Mouse (Mus musculus): ENCODE data around the gene Pea15a. TPM values are rescaled to one million over a fixed set of nuclear protein-coding genes. Genes with fewer than 3 reads are reported as not detected.

Pea15a gene
- total and polyA plus RNA-seq, 2 experiments from 2014 or later = 281 to 475 TPM

GRCm38 (mm10) chr1:172204814-172205740, 1.5 kb downstream of the Pea15a start:
- H3K4me2 ChIP-seq (ENCODE audit: low read depth) = peak overlapping the region; percentile 91
- peaks cover 4% of the 10 kb centered on the region for H3K36me3 ChIP-seq (ENCODE audit: insufficient read depth)
- H3K27ac ChIP-seq (ENCODE audit: low read depth, low read length) = peak overlapping the region; percentile 97
- WGBS = 5% methylated on average over 15 of the region's 15 CpGs
- H3K4me1 ChIP-seq (ENCODE audit: insufficient read depth) = peaks cover 52% of the 10 kb centered on the region
- H3K9ac ChIP-seq = peak overlapping the region; percentile 99
- peak overlapping the region; percentile 73 for H3K4me3 ChIP-seq (ENCODE audit: low read depth, low read length)
- ATAC-seq = no peak
- no peak for TF ChIP-seq CTCF (IDR thresholded peaks at IDR 0.05; ENCODE audit: low read depth)
- DNase-seq = peak; percentile 55
- no peaks in the 10 kb centered on the region for H3K9me3 ChIP-seq (ENCODE audit: low read length)
- H3K27me3 ChIP-seq (ENCODE audit: insufficient read depth, low read length) = no peaks in the 10 kb centered on the region

- peak overlapping the region; percentile 99 for H3K9ac ChIP-seq
- H3K4me2 ChIP-seq (ENCODE audit: low read depth) = peak overlapping the region; percentile 91
- H3K4me1 ChIP-seq (ENCODE audit: insufficient read depth) = peaks cover 56% of the 10 kb centered on the region
- WGBS = 9% methylated on average over 9 of the region's 9 CpGs
- H3K27me3 ChIP-seq (ENCODE audit: insufficient read depth, low read length) = no peaks in the 10 kb centered on the region
- peak overlapping the region; percentile 97 for H3K27ac ChIP-seq (ENCODE audit: low read depth, low read length)
- TF ChIP-seq CTCF (IDR thresholded peaks at IDR 0.05; ENCODE audit: low read depth) = no peak
- peaks cover 11% of the 10 kb centered on the region for H3K36me3 ChIP-seq (ENCODE audit: insufficient read depth)
- H3K4me3 ChIP-seq (ENCODE audit: low read depth, low read length) = peak overlapping the region; percentile 73
- no peak for ATAC-seq
- H3K9me3 ChIP-seq (ENCODE audit: low read length) = no peaks in the 10 kb centered on the region
- peak; percentile 26 for DNase-seq
Observed at GRCm38 (mm10) chr1:172204033-172204813, 2.4 kb downstream of the Pea15a start.

- no peaks in the 10 kb centered on the region for H3K27me3 ChIP-seq (ENCODE audit: insufficient read depth, low read length)
- H3K27ac ChIP-seq (ENCODE audit: low read depth, low read length) = peak overlapping the region; percentile 97
- H3K36me3 ChIP-seq (ENCODE audit: insufficient read depth) = peaks cover 17% of the 10 kb centered on the region
- no peak overlapping the region for H3K4me3 ChIP-seq (ENCODE audit: low read depth, low read length)
- ATAC-seq (no peak), DNase-seq (no peak)
- H3K9ac ChIP-seq = peak overlapping the region; percentile 99; the same call in 1 of the 2 replicates
- WGBS = 3% methylated on average over 4 of the region's 4 CpGs
- H3K4me1 ChIP-seq (ENCODE audit: insufficient read depth) = peaks cover 56% of the 10 kb centered on the region
- no peaks in the 10 kb centered on the region for H3K9me3 ChIP-seq (ENCODE audit: low read length)
- peak overlapping the region; percentile 91 for H3K4me2 ChIP-seq (ENCODE audit: low read depth)
- TF ChIP-seq CTCF (IDR thresholded peaks at IDR 0.05; ENCODE audit: low read depth) = no peak
Observed at GRCm38 (mm10) chr1:172203566-172203965, 3.0 kb downstream of the Pea15a start.

- DNase-seq (peak; percentile 58), ATAC-seq (0 out of 2 replicates have a peak, but pooled peaks have one; percentile 1)
- peaks cover 22% of the 10 kb centered on the region for H3K36me3 ChIP-seq (ENCODE audit: insufficient read depth)
- 9% methylated on average over 2 of the region's 2 CpGs for WGBS
- no peak for TF ChIP-seq CTCF (IDR thresholded peaks at IDR 0.05; ENCODE audit: low read depth)
- H3K4me2 ChIP-seq (ENCODE audit: low read depth) = peak overlapping the region; percentile 91
- peaks cover 56% of the 10 kb centered on the region for H3K4me1 ChIP-seq (ENCODE audit: insufficient read depth)
- H3K4me3 ChIP-seq (ENCODE audit: low read depth, low read length) = 0 out of 2 replicates have a peak overlapping the region, but pooled peaks have one; percentile 5
- no peaks in the 10 kb centered on the region for H3K27me3 ChIP-seq (ENCODE audit: insufficient read depth, low read length)
- H3K9ac ChIP-seq = 0 out of 2 replicates have a peak overlapping the region, but pooled peaks have one; percentile 99
- no peaks in the 10 kb centered on the region for H3K9me3 ChIP-seq (ENCODE audit: low read length)
- peak overlapping the region; percentile 97 for H3K27ac ChIP-seq (ENCODE audit: low read depth, low read length)
Observed at GRCm38 (mm10) chr1:172202894-172203522, 3.6 kb downstream of the Pea15a start.

- Histone ChIP-seq H3K9me3 (ENCODE audit: low read length) (no peaks in the 10 kb centered on the region), H3K36me3 (ENCODE audit: insufficient read depth) (peaks cover 30% of the 10 kb centered on the region), H3K4me1 (ENCODE audit: insufficient read depth) (peaks cover 53% of the 10 kb centered on the region), H3K27ac (ENCODE audit: low read depth, low read length) (peak overlapping the region; percentile 97), H3K4me3 (ENCODE audit: low read depth, low read length) (peak overlapping the region; percentile 5; the same call in 1 of the 2 replicates), H3K27me3 (ENCODE audit: insufficient read depth, low read length) (no peaks in the 10 kb centered on the region), H3K9ac (peak overlapping the region; percentile 48), H3K4me2 (ENCODE audit: low read depth) (peak overlapping the region; percentile 91)
- 5% methylated on average over 14 of the region's 14 CpGs for WGBS
- no peak for ATAC-seq
- TF ChIP-seq CTCF (IDR thresholded peaks at IDR 0.05; ENCODE audit: low read depth) = no peak
- peak; percentile 35 for DNase-seq
Observed at GRCm38 (mm10) chr1:172201967-172202880, 4.4 kb downstream of the Pea15a start.
